Mouse (Mus musculus) kidney, adult 18-20 months (tissue): ENCODE data around the gene Ptprm.
"Not testable (repeated sequence)": the region's sequence is repeated elsewhere in the genome, so short reads cannot be mapped to it uniquely, and the experiment has no call there.

Source experiments
- DNase-seq: peaks from one replicate; pipeline ENCODE4 v3.0.0; 2021

Ptprm gene

GRCm38 (mm10) chr17:66858757-66859156 is 495.5 kb downstream of the Ptprm start:
- DNase-seq = no peak

GRCm38 (mm10) chr17:66852496-66852895 is 501.8 kb downstream of the Ptprm start:
- no peak for DNase-seq

DNA sequence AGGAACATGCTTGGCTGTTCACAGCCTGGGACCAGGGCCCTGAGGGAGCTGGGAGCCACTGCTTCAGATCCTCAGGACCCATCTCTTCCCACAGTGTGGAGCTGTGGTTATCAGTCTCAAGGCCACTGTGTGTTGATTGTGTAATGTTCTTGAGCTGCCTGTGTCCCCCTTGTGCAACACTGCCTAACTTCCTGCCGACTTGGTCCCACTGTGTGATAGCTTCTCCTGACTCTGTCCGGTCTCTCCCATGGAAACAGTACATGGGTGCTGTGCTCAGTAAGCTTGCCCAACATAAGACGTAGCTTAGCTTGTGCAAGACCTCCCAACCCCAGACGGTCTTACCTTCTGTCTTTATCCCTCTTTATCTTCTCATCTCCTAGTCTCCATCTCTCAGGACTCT is 507.2 kb downstream of the Ptprm start:
- DNase-seq = not testable (repeated sequence)

GRCm38 (mm10) chr17:66822347-66822746 is 531.9 kb downstream of the Ptprm start:
- DNase-seq = no peak

GRCm38 (mm10) chr17:66817380-66817779 is 536.9 kb downstream of the Ptprm start:
- no peak for DNase-seq

GRCm38 (mm10) chr17:66815921-66816320 is 538.3 kb downstream of the Ptprm start:
- no peak for DNase-seq

DNA sequence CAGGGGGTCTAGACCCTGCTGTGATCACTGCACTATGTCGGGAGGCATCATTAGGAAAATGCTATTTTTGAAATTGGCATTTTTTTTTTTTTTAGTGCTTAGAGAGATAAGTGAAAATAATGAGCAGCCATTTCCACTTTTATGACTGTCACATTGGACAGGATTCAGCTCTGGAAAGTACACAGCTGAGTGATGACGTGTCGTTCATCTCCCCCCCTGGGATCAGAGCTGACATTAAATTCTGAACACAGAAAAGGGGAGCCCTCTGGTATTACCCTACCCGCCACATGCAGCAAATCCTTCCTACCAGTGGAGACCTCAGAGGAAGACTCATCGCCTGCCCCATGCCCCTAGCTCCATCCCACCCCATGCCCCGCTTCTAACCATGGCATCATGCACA is 540.5 kb downstream of the Ptprm start:
- no peak for DNase-seq

GRCm38 (mm10) chr17:66813346-66813745 is 540.9 kb downstream of the Ptprm start:
- no peak for DNase-seq

DNA sequence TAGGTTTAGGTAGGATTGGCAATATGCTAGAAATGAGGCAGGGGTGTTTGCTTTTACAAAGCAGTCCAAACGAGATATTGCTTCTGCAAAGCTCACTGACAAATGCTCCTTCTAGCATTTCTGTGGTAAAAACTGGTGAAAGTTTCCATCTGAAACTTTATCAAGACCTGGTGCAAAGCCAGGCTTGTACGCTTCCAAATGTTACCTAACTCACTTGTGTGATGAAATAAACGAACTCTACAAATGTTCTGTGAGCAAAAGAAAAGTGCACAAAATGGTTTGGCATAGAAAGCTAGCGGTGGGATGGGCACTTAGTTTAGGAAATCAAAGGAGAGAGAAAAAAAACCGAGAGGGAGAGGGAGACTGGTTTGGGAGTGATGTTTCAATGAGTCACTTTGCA is 544.5 kb downstream of the Ptprm start:
- no peak for DNase-seq

GRCm38 (mm10) chr17:66808186-66808585 is 546.1 kb downstream of the Ptprm start:
- no peak for DNase-seq

- DNase-seq = no peak
Measured at GRCm38 (mm10) chr17:66801831-66802687, 552.2 kb downstream of the Ptprm start.

GRCm38 (mm10) chr17:66800231-66800630 is 554.0 kb downstream of the Ptprm start:
- no peak for DNase-seq

DNA sequence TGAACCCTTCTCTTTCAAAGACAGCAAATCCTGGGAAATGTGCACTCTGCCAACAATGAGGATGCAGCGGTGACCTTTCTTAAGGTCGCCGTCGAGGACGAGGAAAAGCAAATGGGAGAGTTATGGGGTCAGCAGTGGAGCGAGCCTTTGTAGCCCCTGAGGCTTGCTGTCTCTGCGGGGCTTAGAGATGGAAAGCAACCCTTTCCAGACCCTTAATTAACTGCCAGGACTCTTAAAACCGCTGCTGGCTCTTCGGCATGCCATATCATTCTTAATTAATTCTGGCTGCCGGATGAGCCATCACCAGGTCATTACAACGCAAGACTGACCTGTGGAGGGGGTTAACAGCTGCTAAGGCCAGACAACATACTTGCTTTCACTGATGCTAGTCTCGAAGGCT is 568.1 kb downstream of the Ptprm start:
- DNase-seq = no peak

- no peak for DNase-seq
Measured at GRCm38 (mm10) chr17:66785586-66785985, 568.7 kb downstream of the Ptprm start.

- no peak for DNase-seq
Measured at GRCm38 (mm10) chr17:66783601-66784000, 570.7 kb downstream of the Ptprm start.

DNA sequence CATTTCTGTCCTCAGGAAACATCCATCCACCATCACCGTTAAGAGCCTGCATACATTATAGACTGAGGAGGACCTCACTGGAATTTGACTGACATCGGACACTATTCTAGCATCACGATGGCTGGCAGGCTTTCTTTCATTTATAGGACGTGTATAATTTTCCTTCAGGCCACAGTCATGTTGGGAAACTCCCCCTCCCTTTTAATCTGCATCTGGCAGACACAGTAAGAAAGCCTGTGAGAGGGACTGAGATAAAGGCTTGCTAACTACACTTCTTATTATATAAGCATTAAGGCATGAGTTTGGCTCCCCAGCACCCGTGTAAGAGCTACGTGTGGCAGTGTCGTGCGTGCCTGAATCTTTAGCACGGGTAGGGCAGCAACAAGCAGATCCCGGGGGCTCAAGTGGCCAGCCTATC is 571.2 kb downstream of the Ptprm start:
- no peak for DNase-seq

DNA sequence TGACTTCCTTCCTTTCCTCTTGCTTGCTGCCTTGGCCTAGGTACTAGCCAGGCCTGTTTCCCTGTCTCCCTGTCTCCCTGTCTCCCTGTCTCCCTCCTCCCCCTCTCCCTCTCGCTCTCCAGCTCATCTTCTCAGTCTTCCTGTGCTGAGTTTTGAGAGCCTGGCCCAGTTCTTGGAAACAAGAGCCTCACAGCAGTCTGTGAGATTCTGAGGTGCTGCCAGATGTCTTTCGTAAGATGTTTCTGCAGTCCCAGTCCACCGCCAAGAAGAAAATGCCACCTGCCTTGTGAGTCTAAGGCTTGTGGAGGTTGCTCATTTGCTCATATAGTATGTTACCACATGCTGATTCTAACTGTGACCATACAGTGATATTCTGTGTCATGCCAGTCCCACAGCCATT is 572.3 kb downstream of the Ptprm start:
- DNase-seq = no peak

GRCm38 (mm10) chr17:66779026-66779425 is 575.2 kb downstream of the Ptprm start:
- DNase-seq = no peak

- DNase-seq = no peak
Measured at GRCm38 (mm10) chr17:66769365-66770363, 584.6 kb downstream of the Ptprm start.

DNA sequence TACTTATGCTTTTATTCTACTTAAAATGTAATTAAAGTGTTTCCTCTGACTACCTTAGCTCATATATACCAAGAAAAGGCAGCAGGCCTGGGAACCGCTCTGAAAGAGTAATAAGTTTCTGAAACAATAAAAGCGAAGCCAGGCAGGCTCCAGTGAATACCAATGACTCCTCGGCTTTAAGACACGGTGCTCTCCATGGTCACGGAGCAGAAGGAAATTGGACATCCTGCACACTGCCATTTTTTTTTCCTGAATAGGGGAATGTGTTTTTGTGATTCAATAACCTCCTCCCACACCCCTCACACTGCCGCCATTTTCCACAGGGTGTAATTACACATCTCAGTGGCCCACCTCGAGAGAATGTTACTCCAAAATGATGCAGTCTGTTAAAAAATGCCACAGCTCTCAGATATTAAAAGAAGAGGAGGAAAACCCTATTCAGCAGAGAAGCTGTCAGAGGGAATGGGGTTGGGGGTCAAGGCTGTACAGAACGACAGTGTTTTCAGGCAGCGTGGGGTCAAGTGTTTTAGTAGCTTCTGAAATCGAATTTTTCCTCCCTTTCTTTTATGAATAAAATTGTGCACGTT is 585.5 kb downstream of the Ptprm start:
- DNase-seq = no peak

DNA sequence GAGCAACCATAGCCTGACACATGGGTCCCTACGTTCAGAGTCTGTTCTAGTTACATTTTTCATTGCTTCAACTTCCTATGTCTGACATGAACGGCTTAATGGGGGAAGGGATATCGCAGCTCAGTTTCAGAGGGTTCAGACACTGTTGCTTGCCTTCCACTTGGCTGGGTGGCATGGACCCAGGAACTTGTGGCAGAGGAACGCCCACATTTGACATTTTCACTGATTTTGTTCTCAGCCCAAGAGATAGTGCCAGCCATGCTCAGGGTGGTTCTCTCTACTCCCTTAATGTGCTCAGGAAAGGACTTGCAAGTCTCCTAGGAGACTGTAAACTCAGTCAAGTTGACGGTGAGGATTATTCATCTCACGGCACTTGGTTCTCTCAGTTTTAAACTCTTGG is 588.1 kb downstream of the Ptprm start:
- DNase-seq = no peak

- no peak for DNase-seq
Measured at GRCm38 (mm10) chr17:66764435-66764834, 589.8 kb downstream of the Ptprm start.

- no peak for DNase-seq
Measured at GRCm38 (mm10) chr17:66762716-66763115, 591.5 kb downstream of the Ptprm start.
